Mouse (Mus musculus) cerebellum, postnatal 4 days (tissue): ENCODE measurements around the gene Gm14327.
"Not testable (repeated sequence)": the region's sequence is repeated elsewhere in the genome, so short reads cannot be mapped to it uniquely, and the experiment has no call there.

ENCODE experiments used
- DNase-seq, 2 experiments: peaks; one replicate each; pipeline ENCODE4 v3.0.0; 2022; ENCODE audit warnings: low spot score in 2 of 2, mixed read lengths in 1 of 2

The Gm14327 gene

DNA sequence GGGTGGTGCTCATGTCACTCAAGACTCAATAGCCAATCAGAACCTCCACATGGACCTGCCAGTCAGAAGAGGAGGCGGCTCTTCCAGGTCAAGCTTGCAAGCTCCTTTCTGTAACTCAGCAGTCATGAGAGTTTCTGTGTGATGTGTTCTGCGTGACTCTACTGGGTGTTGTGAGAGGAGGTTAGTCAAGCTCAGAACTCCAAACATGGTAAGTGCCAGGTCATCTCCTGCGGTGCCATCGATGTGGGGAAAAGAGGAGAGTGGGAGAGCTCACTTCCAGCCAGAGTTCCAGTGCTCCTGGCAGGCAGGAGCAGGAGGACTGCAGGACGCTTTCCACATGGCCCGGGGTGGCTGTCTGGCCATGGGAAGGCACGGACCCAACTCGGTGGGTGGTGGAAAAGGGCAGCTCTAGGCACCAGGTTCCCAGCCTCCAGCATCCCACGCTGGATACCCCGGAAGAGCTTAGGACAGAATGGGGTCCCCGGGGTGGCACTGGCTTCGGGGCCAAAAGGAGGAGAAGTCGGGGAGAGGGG, at the start of gene Gm14327:
TSS of gene Gm14327 (plus strand) at position 51 of the 533 bp plus-strand sequence.
- DNase-seq: not testable (repeated sequence)

DNA sequence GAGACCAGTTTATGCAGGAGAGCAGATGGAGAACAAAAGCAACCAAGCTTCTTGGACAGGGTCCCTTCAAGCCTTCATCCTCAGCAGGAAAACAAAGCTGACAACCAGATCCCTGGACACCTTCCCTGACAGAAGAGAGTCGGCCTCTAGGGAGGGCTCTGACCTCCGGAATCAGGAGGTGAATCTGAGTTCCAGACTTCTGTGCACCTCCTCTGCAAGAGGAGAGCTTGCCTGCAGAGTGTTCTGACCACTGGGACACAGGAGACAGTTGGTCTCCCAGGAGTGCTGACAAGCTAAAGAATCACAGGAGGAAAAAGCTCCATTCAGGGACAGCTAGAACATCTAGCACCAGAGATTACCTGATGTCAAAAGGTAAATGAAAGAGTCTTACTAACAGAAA, 34.6 kb upstream of the Gm14327 start:
- DNase-seq: not testable (repeated sequence)

DNA sequence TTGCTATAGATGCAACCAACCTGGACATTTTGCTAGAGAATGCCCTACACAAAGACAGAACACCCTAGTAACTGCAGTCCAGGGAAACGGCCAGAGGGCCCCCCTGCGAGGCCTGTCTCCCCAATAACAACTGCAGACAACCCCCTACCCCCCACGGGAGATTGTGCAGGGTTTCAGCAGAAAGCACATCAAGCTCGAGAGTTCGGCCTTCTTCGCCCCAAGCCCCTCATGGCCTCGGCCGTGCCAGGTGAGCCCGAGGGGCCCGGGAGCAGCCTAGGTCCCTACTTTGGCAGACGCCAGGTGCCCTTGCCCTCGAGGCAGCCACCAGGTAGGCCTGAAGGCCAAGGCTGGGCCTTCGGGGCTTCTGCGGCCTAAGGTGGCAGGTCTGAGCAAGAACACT, 9.2 kb upstream of the Gm14327 start:
- DNase-seq: not testable (repeated sequence)

DNA sequence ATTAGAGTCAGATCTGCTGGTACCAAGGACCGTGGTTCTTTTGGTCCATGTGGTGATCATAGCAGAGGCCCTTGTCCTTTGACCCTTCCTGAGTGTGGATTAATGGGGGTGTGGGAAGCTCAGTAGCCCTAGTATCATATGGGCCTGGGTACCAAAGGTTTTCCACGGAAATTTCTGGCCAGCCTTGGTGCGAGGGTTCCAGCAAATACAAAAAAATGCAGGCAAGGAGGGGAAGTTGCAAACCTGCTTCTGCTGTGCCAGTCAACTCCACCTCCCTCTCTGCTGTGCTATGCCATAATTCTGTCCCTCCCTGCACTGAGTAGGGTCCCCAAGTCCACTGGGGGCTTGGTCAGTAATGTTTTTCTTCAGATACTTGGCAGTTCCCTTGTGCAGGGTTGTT, 1.3 kb downstream of the Gm14327 start:
- not testable (repeated sequence) for DNase-seq

DNA sequence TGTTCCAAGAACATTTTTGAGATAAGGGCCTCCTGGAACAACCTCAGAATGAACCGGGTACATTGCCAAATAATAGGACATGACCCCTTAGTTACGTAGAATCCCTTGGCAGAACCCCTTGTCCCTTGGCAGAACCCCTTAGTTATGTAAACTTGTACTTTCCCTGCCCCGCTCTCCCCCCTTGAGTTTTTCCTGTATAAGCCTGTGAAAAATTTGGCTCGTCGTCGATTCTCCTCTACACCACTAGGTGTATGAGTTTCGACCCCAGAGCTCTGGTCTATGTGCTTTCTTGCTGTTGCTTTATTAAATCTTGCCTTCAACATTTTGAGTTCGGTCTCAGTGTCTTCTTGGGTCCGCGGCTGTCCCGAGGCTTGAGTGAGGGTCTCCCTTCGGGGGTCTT, 6.4 kb downstream of the Gm14327 start:
- DNase-seq: not testable (repeated sequence)

DNA sequence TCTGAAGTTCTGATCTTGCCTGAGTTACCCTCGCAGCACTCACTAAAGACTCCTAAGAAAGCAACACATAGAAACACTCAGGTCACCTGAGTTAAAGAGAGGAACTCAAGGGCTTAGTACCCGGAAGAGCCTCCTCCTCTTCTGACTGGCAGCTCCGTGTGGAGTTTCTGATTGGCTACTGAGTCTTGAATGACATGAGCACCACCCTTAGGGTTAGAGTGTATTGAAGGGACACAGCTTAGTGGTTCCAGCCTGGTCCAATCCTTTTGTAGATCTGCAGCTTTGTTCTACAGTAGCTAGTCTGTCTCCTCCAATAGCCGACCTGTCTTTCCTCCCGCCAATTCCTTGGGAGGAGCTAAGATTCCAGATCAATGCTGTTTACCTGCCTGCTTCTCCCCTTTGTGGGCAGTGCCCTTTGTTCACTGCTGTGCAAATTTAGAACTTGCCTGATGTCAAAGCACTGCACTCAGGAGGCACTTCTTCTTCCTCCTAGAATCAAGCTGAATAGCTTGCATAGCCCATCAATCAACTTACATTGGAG, 28.7 kb downstream of the Gm14327 start, which contains the start of gene Zfp972:
TSS of gene Zfp972 (minus strand) at position 51 of the 541 bp plus-strand sequence.
- DNase-seq: not testable (repeated sequence)
